Mouse (Mus musculus) layer of hippocampus, postnatal 36 days (tissue): ENCODE data around the gene Tmem109. TPM values are rescaled to one million over a fixed set of nuclear protein-coding genes. Genes with fewer than 3 reads are reported as not detected.
A peak's percentile ranks its signal among the peaks of the same experiment; 100 is the strongest.

Experiments used
- DNase-seq, 2 experiments: peaks; one replicate each; pipeline ENCODE4 v3.0.0; 2022
- total RNA-seq, 2 experiments: library from RNA; stranded (reverse); gene quantifications; 2 replicates each; pipeline ENCODE4 v1.2.3; 2021

The Tmem109 gene
- 10 to 100 TPM; 46.8 to 48.4 TPM for total RNA-seq

DNA sequence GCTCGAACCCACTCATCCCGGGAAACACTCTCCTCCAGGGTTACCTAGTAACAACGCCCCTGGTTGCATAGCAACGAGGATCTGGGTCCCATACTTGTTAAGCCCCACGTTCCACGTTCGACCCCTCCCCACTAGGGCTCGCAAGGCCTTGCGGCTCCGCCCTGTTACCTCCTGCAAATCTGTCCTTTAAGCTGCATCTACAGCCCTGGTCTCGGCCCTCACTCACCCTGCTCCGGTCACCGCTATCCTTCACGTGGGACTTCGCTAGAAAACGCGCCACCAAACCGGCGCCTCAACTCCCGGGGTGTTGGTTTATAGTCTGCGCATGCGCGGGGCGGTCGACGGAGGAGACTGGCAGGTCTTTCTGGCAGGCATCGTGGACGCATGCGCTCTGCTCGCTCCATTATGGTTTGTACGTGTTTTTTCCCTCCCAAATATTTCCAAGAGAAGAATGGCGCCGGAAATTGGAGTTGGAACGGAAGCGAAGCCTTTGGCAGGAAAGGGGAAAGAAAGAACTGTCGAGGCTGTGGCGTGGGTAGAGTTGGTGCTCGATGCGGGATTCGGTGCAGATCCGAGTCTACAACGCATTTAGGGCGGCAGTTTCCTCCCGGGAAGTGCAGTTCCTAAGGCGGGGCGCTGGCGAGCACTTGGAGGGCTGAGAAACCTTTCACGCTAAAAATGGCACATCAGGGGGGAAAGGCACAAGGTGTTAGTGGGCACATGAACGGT lies at the start of gene Tmem109:
TSS of gene Tmem109 (minus strand) at position 576 of the 729 bp plus-strand sequence.
- peak; percentile 93 for DNase-seq

DNA sequence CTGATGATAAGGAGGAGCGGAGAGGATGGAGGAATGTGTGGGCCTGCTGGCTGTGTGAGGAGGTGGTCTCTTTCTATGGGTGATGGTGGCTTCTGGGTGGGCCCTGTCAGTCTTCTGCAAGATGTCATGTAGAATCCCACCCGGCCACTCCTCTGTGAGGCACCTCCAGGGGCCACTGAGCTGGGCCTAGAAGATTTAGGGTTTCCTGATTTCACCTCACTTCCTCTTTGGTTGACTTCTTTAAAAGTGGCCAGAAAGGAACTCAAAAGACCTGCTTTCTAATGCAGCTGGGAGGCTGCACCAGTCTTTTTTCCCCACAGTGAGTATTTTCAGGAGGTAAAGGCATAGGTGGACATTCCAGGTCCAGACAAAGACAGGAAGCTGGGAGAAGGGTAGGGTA lies 48.8 kb upstream of the Tmem109 start:
- DNase-seq: no peak

DNA sequence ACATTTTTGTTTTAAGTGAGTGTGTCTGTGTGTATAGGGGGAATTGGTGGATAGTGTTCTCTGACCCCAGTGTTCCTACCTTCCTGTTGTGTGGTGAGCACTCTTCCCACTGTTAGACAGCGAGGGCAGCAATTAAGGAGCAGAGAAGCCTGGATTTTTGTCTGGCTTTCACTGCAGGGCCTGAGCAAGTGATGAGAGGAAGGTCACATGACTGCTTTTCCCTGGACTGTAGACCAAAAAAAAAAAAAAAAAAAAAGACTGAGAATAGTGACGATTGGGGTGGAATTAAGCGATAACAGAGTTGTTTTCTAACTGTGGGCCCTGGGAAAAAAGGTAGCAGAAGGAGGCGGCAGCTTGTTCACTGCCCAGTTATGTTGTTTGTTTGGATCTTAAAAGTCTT lies 44.9 kb upstream of the Tmem109 start:
- no peak for DNase-seq

DNA sequence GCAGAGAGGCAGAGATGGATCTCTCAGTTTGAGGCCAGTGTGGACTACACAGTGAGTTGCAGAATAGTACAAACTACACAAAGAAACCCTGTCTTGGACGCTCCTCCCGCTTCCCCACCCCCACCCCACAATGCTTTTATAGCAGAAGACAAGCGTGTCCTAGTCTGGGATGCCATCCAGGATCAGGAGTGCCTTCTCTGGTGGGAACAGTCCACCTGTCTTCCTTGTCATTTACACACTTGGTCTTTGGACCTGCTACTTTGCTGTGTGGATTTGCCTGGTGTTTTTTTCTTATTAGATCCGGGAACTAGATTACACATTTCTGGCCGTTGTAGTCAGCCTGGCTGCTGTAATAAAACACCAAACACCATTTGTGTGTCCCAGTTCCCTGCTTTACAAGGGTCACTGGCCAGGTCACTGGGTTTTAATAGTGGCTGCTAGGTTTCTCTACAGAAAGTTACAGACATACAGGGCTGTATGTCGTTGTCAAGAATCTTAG lies 44.4 kb upstream of the Tmem109 start:
- no peak for DNase-seq

DNA sequence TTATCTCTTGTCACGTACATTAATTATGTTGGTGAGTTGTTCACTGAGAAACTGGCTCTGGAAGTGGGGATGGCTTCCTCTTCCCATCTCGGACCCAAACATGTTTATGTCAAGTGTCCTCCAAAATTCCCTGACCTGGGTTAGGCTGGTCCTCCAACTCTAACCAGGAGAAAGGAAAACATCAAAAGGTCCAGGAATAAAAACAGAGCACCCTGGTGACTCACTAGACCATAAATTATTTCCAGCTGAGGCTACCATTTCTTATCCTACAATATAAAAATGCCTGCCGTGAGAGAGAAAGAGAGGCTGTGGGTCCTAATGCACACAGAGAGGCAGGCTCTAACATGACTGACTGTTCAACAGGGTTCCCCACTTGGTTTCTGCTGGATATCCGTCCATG lies 42.4 kb upstream of the Tmem109 start:
- DNase-seq: no peak

DNA sequence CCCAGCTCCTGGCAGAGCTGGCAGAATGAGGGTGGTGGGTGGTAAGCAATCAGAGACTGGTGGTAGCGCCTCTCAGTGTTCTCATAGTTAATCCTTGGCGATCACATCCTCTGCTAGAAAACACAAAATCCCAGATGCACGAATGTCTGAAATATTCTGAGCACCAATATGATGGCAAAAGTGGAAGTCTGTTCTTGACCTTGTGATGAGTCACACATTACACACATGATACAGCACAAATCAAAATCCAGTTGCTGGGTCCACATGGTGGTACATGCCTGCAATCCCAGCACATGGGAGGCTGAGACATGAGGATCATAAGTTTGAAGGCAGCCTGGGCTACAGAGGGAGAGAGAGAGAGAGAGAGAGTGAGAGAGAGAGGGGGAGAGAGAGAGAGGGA lies 39.3 kb upstream of the Tmem109 start:
- DNase-seq: no peak

DNA sequence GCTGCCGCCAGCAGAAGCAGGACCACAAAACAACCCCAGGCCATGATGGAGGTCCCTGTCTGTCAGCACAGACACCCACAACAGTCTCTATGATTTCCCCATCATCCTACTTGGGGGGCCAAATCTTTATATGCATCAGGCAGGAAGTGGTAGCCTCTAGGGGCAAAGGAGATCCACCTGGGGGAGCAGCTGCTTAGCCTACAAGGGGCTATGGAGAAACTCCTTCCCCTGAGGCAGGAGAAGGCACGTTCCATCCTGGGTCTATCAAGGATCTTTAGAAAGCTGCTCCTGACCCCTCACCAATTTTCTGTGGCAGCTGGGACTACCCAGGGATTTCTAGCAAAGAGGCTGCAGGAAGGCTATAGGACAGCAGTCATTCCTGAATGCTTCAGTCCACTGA lies 38.7 kb upstream of the Tmem109 start, which contains the start of gene Zp1:
TSS of gene Zp1 (minus strand) at position 101 of the 400 bp plus-strand sequence.
- DNase-seq: no peak

DNA sequence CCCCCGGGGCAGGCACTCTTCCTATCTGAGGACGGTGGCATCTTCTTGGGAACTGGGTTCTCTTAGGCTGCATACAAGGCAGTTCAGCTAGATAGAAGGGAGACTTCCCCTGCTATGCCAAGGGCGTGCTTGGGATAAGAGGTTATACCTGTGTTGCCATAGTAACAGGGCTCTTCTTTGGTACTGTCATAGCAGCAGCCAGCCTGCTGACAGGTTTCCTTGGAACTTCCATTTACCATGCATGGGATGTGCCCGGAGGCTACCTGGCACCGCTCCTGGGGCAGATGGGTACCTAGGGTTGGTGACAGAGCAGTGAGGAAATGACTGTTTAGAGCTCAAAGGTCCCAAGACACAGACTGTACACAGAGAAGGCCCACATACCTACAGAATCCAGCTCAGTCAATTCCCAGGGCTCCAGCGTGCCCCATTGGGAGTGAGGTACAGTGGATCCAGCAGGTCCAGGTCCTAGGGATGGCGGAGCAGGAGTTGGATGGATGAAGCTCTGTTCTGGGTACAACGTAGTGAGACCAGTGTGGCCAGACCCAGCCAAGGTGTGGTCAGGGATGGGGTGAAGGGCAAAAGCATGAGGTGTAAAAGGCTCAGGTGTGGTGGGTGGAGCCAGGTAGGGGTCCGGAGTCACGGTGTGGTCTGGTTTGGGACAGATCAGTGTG lies 36.7 kb upstream of the Tmem109 start:
- no peak for DNase-seq

DNA sequence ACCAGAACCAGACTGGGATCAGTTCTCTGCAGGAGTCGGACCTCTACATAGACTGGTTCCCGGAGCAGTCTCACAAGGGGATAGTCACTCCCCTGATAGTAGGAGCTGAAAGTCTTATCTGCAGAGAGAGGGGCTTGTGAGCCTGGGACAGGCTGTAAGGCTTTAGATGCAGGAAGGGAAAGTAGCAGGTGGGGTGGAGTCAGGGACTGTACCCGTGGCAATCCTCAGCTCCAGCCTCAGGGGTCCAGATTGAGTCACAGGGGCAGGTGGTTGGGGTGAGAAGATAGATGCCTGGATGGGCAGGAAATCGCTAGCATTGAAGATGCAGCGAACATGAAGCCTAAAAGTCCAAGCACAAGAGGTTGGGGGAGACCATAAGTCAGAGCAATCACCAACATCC lies 34.7 kb upstream of the Tmem109 start:
- no peak for DNase-seq

DNA sequence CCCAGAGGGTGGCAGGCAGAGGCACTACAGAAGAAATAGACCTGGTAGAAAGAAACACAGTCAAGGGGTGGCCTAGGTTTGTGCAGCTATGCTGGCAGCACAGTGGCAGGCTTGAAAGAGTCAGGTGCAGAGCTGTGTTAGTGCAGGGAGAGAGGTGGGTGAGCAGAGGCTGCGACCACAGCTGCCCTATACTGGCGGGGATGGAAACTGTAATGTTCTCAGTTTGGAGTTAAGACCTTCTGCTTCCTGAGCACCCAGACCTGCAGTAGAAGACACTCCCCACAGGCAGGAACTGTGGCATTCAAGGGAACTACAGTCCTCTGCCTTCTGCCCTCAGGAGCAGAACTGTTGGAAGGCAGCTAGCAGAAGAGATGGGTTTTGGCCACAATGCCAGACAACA lies 33.1 kb upstream of the Tmem109 start:
- no peak for DNase-seq

DNA sequence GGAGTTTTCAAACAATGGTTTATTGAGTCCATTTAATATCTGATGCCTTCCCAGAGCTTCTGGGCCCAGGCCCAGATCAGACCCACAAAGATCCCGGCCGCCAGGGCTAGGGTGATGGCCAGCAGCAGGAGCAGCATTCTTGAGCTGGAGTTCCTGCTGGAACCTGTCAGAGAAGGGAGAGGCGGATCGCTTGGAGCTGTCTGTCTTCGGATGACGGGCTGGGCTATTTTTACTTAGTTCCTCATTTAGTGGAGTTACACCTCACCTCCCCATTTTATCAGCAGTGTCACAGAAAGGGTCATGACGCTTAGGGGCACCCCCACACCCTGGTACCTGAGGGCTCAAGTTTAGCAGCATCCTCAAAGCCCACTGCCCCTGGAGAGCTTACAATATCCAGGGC lies 32.5 kb upstream of the Tmem109 start:
- DNase-seq: no peak

DNA sequence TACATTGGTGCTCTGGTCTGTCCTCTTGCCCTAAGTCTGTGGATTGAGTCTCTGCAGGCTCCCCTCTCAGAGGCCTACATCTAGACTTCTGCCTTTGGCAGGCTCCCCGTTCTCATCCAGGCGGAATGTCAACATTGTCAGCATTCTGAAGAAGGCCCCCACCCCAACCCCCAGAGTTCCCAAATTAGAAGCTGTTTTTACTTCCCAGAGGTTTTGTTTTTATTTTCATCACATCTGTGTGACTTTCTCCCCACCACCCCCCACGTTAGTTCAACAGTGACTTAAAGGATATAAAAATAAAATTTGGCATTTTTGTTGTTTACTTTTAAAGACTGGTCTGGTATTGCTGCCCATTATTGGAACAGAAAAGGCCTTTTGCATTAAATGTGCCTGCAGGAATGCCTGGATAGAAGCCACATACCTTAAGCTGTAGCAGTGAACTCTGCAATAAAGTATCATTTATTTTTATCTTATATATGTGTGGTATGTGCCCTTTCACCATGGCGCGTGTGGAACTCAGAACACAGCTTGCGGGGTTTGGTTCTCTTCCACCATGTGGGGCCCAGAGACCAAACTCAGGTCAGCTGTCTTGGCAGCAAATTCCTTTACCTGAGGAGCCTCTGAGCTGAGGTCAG lies 27.4 kb upstream of the Tmem109 start:
- no peak for DNase-seq

DNA sequence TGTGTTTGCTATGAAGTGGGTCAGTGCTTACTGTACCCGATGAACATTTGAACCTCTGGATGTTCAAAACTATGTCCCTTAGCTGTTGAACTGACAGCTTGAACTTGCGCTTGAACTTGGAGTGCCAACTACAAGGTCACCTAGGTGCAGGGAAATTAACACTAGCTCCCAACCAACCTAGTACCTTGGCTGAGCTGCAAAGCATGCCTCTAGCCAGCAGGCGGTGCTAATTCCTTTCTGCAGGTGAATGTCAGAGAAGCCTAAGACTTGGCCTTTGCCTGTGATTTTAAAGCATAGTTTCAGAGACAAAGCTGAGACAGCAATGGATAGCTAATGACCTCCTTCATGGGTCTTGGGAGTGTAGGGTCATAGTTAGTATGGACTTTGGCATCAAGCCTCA lies 26.1 kb upstream of the Tmem109 start:
- peak; percentile 35 to 37 for DNase-seq

DNA sequence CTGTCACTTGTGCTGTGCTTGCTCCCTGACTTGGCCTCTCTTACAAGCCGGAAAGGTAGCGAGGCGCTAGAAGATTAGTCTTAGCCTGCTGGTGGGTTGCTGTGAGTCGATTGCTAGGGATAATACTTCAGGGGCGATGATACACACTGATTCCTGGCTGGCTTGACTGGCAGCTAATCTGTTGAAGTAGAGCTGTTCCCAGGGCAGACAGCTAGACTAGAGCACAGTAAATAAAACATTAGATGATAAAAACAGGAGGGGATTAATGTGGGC lies 23.9 kb upstream of the Tmem109 start:
- DNase-seq: no peak

DNA sequence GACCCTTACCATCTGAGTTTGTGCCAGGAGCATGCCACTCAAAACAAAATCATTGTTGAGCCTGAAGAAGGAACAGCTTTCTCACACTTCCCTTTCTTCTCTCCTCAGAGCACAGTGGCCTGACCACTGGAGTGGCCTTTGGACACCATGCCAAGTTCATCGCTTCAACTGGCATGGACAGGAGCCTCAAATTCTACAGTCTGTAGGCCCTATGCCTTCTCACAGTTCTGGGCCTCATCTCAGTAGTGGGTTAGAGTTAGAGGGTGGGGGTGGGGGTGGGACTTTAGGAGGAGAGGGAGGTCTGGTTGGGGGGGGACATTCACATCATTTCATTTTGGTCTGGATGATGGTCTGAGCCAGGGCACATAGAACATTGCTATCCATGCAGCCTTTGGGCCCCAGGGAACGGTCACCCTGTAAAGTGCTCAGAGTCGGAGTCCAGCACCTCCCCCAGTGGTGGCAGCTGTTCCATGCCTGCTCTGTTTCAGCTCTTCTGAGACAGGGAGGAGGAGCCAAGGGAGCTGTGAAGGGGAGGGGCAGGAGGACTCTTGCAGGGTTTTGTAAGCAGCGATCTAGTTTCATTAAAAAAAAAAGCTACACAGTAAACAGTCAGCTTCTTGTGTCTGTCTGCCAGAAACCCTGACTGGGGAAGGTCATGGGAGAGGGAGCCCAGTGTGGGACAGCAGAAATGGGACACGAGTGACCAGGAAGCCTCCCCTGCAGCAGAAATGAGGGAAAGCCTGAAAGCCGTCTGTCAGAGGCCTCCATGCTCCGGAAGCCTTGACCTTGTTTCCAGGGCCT lies 23.3 kb upstream of the Tmem109 start:
- DNase-seq: peak; percentile 48 to 54

DNA sequence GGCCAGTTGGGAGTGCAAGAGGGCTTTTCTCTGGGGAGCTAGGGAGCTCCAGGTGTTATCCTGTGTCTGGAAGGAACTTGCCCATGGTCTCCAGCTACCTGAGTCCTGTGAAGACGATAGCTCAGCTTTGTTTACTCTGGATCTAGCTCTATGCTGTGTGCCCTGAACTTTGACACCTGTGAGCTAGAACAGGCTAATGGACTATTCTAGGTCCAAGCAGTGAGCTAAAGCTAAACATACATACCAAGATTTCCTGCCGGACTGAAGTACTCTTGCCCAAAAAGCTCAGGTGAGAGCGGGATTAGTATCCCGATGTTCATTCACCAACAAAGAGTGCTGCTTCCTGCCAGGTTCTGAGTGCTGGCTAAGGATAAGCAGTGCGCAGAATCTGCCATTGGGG lies 22.7 kb upstream of the Tmem109 start:
- DNase-seq: no peak

DNA sequence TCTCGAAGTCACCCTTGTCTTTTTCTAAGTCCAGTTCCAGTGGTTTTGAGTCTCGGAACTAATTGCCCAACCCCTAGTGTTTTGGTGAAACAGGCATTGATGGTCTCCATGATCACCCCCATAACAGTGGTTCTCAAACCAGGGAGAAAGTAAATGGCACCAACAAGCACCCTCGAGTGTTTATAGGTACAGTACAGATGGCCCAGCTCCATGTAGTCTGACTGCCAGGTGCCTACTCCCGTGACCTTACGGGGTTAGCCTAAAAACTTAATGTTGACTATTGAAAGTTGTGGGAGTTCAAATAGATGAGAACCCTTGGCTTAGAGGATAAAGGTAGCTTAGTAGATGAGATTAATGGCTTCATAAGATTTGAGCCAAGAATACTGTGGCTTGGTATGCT lies 19.2 kb upstream of the Tmem109 start:
- DNase-seq: no peak

DNA sequence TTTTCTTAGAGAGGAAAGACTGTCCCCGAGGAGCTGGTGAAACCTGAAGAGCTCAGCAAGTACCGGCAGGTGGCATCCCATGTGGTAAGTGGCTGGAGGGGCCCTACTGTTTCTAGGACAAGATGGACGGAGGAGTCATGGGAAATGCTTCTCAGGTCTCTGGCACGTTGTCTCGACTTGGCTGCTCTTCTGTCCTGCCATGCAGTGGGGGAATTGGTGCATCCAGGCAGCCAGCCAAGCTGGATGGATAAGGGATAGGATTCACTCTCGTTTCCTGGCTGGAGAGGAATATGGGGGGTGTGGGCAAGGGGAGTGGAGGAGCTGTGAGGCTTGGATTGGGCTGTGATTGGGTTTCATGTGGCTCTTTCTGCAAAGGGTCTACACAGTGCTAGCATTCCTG lies 18.5 kb upstream of the Tmem109 start:
- no peak for DNase-seq

DNA sequence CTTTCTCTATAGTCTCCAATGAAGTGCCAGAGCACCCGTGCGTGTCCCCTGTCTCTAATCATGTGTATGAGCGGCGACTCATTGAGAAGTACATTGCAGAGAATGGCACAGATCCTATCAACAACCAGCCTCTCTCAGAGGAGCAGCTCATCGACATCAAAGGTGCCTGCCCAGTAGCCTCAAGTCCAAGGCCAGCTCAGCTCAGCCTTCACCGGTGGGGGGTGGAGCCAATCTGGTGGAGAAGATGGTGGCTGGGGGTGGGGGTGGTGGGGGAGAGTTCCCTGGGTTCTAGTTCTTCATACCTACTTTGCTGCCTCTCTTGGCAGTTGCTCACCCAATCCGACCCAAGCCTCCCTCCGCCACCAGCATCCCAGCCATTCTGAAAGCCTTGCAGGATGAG lies 15.7 kb upstream of the Tmem109 start:
- no peak for DNase-seq

DNA sequence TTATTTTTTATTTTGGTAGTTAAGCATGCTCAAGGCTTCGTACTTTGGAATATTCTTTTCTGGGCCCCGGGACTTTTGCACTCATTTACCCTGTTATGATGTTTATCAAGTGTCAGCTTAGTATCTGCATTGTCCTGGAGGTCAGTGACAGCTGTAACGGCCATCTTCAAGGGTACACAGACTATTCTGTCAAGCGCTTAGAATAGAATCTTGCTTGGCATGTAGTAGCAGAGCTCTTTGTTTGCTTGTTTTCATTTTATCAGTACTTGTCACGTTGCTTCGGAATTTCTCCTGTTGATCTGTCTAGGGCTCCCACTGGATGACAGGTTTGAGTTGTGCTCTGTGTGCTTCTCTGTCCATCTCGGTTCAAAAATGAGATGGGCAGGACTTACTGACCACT lies 15.0 kb upstream of the Tmem109 start:
- DNase-seq: no peak

DNA sequence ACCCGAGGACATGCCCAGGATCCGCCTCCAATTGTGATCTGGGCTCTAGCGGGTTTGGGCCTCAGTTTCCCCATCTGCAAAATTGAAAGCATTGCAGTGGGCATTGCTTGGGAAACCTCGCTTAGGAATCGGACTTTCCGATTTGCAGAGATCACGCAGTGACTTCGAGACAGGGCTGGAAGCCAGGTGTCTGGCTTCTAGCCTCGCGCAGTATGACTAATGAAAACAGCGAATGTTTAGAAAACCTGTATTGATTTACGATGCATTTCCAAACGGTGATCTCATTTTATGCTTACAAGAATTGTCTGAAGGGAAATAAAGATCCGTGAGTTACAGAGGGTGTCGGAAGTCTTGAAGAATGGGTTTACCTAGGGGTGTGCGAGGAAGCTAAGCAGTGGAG lies 13.9 kb upstream of the Tmem109 start:
- DNase-seq: no peak

DNA sequence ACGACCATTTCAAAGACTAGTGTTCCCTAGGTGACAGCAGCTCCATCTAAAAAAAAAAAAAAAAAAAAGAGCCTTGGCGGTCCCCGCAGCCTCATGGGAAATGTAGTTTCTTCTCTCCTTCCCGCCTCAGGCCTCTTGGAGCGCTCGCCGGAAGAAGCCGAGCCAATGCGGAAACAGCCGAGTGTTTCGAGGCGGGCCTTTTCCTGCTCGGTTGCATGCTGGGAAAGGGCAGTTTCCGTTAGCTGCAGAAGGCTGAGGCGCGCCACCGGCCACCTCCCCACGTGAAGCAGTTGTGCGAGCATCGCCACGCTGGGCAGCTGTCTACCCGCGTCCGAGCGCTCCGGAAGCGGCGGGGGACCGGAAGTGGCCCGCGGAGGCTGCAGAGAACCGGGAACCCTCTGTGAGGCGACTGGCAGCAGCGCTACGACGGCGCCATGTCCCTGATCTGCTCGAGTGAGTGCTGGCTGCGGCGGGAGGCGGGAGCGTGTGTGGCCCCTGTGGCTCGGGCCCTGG lies 13.3 kb upstream of the Tmem109 start, which contains the start of gene Prpf19:
TSS of gene Prpf19 (plus strand) at position 216 of the 513 bp plus-strand sequence.
- DNase-seq: peak; percentile 97 to 99

DNA sequence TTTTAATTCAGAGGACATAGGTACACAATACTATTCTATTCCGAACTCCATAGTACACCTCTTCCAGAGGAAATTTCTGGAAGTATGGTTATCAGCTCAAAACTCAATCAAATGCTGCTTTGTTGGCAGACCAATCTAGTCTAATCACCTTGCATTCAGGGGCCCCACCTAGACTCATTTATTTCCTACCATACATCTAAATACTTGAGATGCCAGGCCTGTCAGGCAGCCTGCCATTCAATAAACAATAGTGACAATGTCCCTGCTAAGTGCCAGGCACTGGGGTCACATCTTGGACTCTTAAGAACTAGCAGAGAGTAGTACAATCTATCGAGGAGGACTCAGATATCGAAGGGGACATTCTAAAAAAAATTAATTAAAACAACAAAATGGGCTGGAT lies 10.4 kb upstream of the Tmem109 start:
- DNase-seq: no peak
